Mouse (Mus musculus) brown adipose tissue, adult 24 weeks (tissue): Measurements from ENCODE around the gene Vsx2. TPM values are rescaled to one million over a fixed set of nuclear protein-coding genes. Genes with fewer than 3 reads are reported as not detected.
"Not testable (repeated sequence)": the region's sequence is repeated elsewhere in the genome, so short reads cannot be mapped to it uniquely, and the experiment has no call there.

Source experiments
- H3K27ac ChIP-seq: fragments of 200-500 bp; replicated peaks from 2 replicates; pipeline ENCODE4 v1.5.1; 2012; ENCODE audit warnings: low read depth, mild to moderate bottlenecking, low read length
- H3K4me1 ChIP-seq: fragments of 200-500 bp; 2 replicates; pipeline ENCODE4 v1.6.1; 2012; ENCODE audit warnings: low read length, mixed read lengths; ENCODE audit not compliant: control insufficient read depth, insufficient read depth, insufficient read length
- H3K4me3 ChIP-seq: fragments of 200-500 bp; 2 replicates; pipeline ENCODE4 v1.5.1; 2012; ENCODE audit warnings: low read depth, mild to moderate bottlenecking, low read length, moderate library complexity; ENCODE audit not compliant: insufficient read depth
- polyA plus RNA-seq: library from polyadenylated mRNA; stranded (reverse); fragments of >200 nt; gene quantifications from 2 replicates; pipeline ENCODE4 v1.2.4, GENCODE M21; 2012; ENCODE audit not compliant: missing spikeins, insufficient read depth, insufficient read length

The Vsx2 gene
- polyA plus RNA-seq: not detected in 2 replicates

- Histone ChIP-seq H3K4me1 (no peaks in the 10 kb centered on the region), H3K27ac (no peak within 1 kb of the TSS), H3K4me3 (no peak within 1 kb of the TSS)
These were observed at the start of gene Vsx2 for GRCm38 (mm10) chr12:84569336-84569970. Gene Vsx2, plus strand, starts transcription at chr12:84569762.

DNA sequence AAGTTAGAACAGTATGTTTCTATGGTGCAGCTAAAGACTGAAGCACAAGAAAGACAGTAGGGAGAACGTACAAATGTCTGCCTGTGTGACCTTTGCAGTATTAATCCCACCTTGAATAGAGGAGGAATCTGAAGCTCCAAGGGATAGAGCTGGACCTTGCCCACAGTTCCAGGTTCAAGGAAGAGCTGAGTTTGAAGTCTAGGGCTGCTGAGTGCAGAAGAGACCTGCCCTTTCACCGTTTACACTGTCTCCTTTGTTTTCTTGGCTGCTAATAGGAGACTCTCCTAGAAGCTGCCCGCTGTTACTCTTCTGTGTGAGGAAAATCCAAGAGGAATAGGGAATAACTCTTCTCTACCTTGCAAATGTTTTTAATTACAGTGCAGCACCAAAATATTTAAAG lies 45.8 kb upstream of the Vsx2 start:
- H3K4me1 ChIP-seq: no peaks in the 10 kb centered on the region

GRCm38 (mm10) chr12:84524147-84525050 lies 45.2 kb upstream of the Vsx2 start:
- H3K4me3 ChIP-seq: no peak overlapping the region
- H3K27ac ChIP-seq: no peak overlapping the region
- H3K4me1 ChIP-seq: no peaks in the 10 kb centered on the region

More for the DNA sequence above, 45.8 kb upstream of the Vsx2 start:
- Histone ChIP-seq H3K4me3 (no peak overlapping the region), H3K27ac (no peak overlapping the region)

GRCm38 (mm10) chr12:84525422-84525821 lies 44.1 kb upstream of the Vsx2 start:
- H3K4me3 ChIP-seq: no peak overlapping the region
- no peak overlapping the region for H3K27ac ChIP-seq
- H3K4me1 ChIP-seq: no peaks in the 10 kb centered on the region

DNA sequence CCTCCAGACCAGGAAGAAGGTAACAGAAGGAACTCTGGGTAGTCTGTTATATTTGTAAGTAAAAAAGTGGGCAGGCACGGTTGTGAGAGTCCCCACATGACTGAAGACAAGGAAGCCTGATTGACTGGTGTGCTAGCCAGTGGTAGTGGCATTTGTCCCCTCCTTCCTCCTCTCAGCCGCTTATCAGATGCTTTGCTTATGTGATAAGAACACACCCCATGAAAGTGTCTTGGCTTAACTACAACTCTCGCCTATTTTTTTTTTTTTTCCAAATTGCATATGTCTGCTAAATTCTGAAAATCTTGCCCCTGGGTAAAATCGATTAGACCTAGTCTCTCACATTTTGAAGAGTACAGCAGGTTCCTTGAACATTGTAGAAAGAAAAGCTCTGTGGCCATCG lies 39.1 kb upstream of the Vsx2 start:
- Histone ChIP-seq H3K4me3 (no peak overlapping the region), H3K4me1 (no peaks in the 10 kb centered on the region), H3K27ac (no peak overlapping the region)

GRCm38 (mm10) chr12:84531906-84532829 lies 37.4 kb upstream of the Vsx2 start:
- Histone ChIP-seq H3K27ac (no peak overlapping the region), H3K4me1 (no peaks in the 10 kb centered on the region), H3K4me3 (no peak overlapping the region)

- Histone ChIP-seq H3K4me1 (no peaks in the 10 kb centered on the region), H3K27ac (no peak overlapping the region), H3K4me3 (no peak overlapping the region)
These were observed 36.7 kb upstream of the Vsx2 start for GRCm38 (mm10) chr12:84532830-84533199.

DNA sequence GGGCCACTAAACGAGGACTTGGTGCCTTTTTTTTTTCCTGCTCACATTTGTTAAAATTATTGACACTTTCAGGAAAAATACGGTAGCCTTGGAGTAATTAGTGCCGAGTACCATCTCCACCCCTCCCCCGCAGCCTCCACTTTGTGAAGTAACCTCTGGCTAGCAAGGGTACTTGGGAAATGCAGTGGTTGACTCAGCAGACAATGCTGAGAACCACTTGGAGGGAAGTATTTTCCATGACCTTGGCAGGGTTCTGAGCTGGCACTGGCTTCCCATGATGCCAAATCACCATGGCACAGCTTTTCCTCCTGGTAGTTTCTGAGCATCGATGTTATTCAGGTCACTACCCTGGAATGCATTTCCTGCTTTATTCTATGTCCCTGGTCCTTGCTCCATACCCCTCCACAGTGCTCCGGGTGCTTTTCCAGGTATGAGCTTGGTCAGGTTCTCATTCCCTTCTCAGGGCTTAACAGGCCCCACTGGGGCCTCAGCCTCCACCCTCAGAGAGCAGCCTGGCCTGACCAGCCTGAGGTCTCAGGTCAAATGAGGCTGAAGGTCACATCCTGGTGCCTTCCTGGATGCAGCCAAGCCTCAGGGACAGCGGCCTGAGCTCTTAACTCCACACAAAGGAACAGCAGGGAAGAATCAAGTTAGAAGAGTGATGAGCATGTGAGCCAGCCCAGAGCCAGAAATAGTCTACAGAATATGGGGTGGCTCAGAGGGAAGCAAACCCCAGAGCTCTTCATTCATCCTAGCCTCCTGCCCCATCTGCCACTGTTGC lies 35.7 kb upstream of the Vsx2 start:
- H3K4me1 ChIP-seq: no peaks in the 10 kb centered on the region
- H3K4me3 ChIP-seq: no peak overlapping the region
- H3K27ac ChIP-seq: no peak overlapping the region

DNA sequence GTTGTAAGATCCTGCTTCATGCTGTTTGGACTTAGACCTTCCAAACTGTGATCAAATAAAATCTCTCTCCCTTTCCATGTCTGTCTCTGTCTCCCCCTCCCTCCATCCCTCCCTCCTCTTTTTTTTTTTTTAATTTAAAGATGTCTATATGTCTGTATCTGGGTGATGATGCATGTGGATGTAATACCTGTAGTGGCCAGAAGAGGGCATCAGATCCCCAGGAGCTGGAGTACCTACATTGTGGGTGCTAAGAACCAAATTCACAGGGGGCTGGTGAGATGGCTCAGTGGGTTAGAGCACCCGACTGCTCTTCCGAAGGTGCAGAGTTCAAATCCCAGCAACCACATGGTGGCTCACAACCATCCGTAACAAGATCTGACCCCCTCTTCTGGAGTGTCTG lies 30.0 kb upstream of the Vsx2 start:
- H3K4me3 ChIP-seq, H3K27ac ChIP-seq, H3K4me1 ChIP-seq: not testable (repeated sequence)

DNA sequence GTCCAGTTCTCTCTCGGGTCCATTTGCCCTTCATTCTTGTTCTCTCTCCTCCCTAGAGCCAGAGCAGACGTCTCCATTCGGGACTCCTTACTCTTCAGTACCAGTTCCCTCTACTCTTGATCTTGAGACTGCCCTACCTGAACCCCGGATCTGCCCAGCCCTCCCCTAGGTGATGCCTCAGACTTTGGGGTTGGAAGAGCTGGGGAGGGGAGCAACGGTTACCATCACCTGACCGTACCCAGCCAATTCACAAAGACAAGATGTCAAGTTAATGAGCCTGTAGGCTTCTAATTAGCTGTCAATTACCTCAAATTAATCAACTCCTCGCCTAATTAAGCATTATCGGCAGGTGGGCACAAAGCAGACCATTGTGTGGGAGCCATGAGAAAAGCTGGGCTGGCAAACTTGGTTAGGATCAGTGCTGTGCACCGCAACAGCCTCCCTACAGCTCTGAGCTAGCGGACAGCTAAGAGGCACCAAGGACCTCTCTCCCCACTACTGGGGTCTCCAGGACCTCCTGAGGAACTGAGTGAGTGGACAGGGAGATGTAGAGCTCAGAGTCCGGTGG lies 28.1 kb upstream of the Vsx2 start:
- Histone ChIP-seq H3K4me3 (no peak overlapping the region), H3K4me1 (no peaks in the 10 kb centered on the region), H3K27ac (no peak overlapping the region)

DNA sequence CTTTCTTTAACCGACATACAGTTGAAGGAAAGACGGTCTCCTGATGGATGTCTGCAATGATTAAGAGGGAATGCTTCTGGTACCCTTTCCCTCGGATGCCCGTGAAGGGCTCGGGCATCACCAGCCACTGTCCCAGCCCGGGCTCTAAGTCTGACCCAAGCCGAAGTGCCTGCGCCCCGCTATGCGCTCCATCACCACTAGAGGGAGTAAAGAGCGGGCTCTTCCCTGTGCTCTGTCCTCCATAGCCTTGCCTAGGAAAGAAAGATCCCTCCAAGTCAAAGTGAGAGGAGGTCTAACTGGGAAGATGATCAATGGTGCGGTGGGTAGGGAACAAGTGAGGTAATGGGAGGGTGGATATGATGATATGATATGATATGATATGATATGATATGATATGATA lies 23.5 kb upstream of the Vsx2 start:
- no peak overlapping the region for H3K4me3 ChIP-seq
- H3K4me1 ChIP-seq: no peaks in the 10 kb centered on the region
- H3K27ac ChIP-seq: no peak overlapping the region

DNA sequence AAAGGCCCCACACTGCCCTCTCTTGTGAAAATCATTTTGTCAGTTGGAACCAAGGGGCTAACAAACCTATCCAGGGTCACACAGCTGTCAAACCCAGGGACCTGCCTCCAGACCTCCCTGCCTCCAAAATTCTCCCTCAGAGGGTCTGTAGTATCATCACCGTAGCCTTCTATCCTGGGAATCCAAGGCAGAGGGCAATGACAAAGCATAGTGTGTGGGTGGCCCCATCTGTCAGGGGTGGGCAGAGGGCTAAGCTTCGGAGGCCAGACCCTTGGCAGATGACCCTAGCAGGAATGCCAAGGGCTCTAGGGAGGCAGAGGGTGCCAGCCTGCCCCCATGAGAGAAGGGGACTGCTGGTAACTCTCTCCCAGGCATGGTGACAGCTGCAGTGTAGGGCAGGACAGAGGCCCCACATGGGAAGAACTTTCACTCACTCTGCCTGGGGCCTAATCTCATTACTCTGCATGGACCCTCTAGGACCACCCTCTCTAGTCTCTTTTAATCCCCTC lies 22.9 kb upstream of the Vsx2 start:
- no peaks in the 10 kb centered on the region for H3K4me1 ChIP-seq
- H3K27ac ChIP-seq: no peak overlapping the region
- no peak overlapping the region for H3K4me3 ChIP-seq

- H3K27ac ChIP-seq: no peak overlapping the region
- H3K4me1 ChIP-seq: no peaks in the 10 kb centered on the region
- H3K4me3 ChIP-seq: no peak overlapping the region
These were observed 21.3 kb upstream of the Vsx2 start for GRCm38 (mm10) chr12:84548251-84548650.

GRCm38 (mm10) chr12:84555218-84555617 lies 14.3 kb upstream of the Vsx2 start:
- H3K4me3 ChIP-seq: no peak overlapping the region

More at GRCm38 (mm10) chr12:84555218-84555617, 14.3 kb upstream of the Vsx2 start:
- Histone ChIP-seq H3K27ac (no peak overlapping the region), H3K4me1 (no peaks in the 10 kb centered on the region)
